Mouse (Mus musculus) macrophage (primary cell): ENCODE results near the gene Cpm. TPM values are rescaled to one million over a fixed set of nuclear protein-coding genes. Genes with fewer than 3 reads are reported as not detected.

Experiments used
- H3K27ac ChIP-seq: fragments of 350-480 bp; formaldehyde crosslinking; 2 replicates; pipeline ENCODE4 v1.9.0; 2021
- H3K36me3 ChIP-seq: fragments of 350-480 bp; formaldehyde crosslinking; 2 replicates; pipeline ENCODE4 v1.9.0; 2021; ENCODE audit errors: inconsistent target
- H3K4me3 ChIP-seq: fragments of 350-480 bp; formaldehyde crosslinking; 2 replicates; pipeline ENCODE4 v1.9.0; 2021; ENCODE audit errors: inconsistent target
- H3K79me2 ChIP-seq: fragments of 350-480 bp; formaldehyde crosslinking; 2 replicates; pipeline ENCODE4 v1.9.0; 2021; ENCODE audit errors: inconsistent target
- WGBS: methylation state at CpG from one replicate; pipeline ENCODE4 v1.1.7; 2026; ENCODE audit warnings: inconsistent platforms; ENCODE audit not compliant: missing documents; 5-methylcytosine and 5-hydroxymethylcytosine counted together
- polyA plus RNA-seq: library from polyadenylated mRNA; stranded (reverse); fragments of 250-400 nt; gene quantifications from 3 replicates; pipeline ENCODE4 v1.2.4, GENCODE M21; 2018; ENCODE audit warnings: inconsistent platforms

Gene Cpm
- polyA plus RNA-seq, 1 experiment from 2014 or later: 0.07 TPM

- no peak overlapping the region for H3K4me3 ChIP-seq
- H3K79me2 ChIP-seq: no peaks in the 10 kb centered on the region
- H3K27ac ChIP-seq: no peak overlapping the region
- WGBS: 96% methylated on average over 7 of the region's 7 CpGs
- H3K36me3 ChIP-seq: no peaks in the 10 kb centered on the region
These were observed 9.4 kb downstream of the Cpm start for GRCm38 (mm10) chr10:117638578-117639220.

- no peaks in the 10 kb centered on the region for H3K79me2 ChIP-seq
- no peak overlapping the region for H3K4me3 ChIP-seq
- 88% methylated on average over 8 of the region's 8 CpGs for whole genome bisulfite sequencing
- no peaks in the 10 kb centered on the region for H3K36me3 ChIP-seq
- no peak overlapping the region for H3K27ac ChIP-seq
These were observed 9.9 kb downstream of the Cpm start for GRCm38 (mm10) chr10:117639221-117639599.

- H3K27ac ChIP-seq: no peak overlapping the region
- WGBS: 8% methylated on average over 21 of the region's 21 CpGs
- H3K79me2 ChIP-seq: no peaks in the 10 kb centered on the region
- no peaks in the 10 kb centered on the region for H3K36me3 ChIP-seq
- H3K4me3 ChIP-seq: no peak overlapping the region
These were observed 10.7 kb downstream of the Cpm start for GRCm38 (mm10) chr10:117639899-117640594.

GRCm38 (mm10) chr10:117640595-117641078, 11.3 kb downstream of the Cpm start:
- Histone ChIP-seq H3K79me2 (no peaks in the 10 kb centered on the region), H3K4me3 (no peak overlapping the region), H3K27ac (no peak overlapping the region), H3K36me3 (no peaks in the 10 kb centered on the region)
- WGBS: 96% methylated on average over 7 of the region's 7 CpGs

- Histone ChIP-seq H3K36me3 (no peaks in the 10 kb centered on the region), H3K4me3 (no peak overlapping the region), H3K79me2 (no peaks in the 10 kb centered on the region), H3K27ac (no peak overlapping the region)
- 92% methylated on average over 18 of the region's 20 CpGs for WGBS
These were observed 12.3 kb downstream of the Cpm start for GRCm38 (mm10) chr10:117641400-117642200.

GRCm38 (mm10) chr10:117642201-117642450, 12.8 kb downstream of the Cpm start:
- H3K27ac ChIP-seq: no peak overlapping the region
- no peaks in the 10 kb centered on the region for H3K79me2 ChIP-seq
- WGBS: 91% methylated on average over 9 of the region's 9 CpGs
- no peaks in the 10 kb centered on the region for H3K36me3 ChIP-seq
- no peak overlapping the region for H3K4me3 ChIP-seq

GRCm38 (mm10) chr10:117642491-117643262, 13.4 kb downstream of the Cpm start:
- WGBS: 92% methylated on average over 14 of the region's 15 CpGs
- Histone ChIP-seq H3K4me3 (no peak overlapping the region), H3K27ac (no peak overlapping the region), H3K36me3 (no peaks in the 10 kb centered on the region), H3K79me2 (no peaks in the 10 kb centered on the region)

- H3K27ac ChIP-seq: no peak overlapping the region
- no peak overlapping the region for H3K4me3 ChIP-seq
- no peaks in the 10 kb centered on the region for H3K36me3 ChIP-seq
- 93% methylated on average over 6 of the region's 6 CpGs for WGBS
- H3K79me2 ChIP-seq: no peaks in the 10 kb centered on the region
These were observed 14.0 kb downstream of the Cpm start for GRCm38 (mm10) chr10:117643302-117643701.

- 94% methylated on average over 12 of the region's 12 CpGs for WGBS
- Histone ChIP-seq H3K4me3 (no peak overlapping the region), H3K27ac (no peak overlapping the region), H3K79me2 (no peaks in the 10 kb centered on the region), H3K36me3 (no peaks in the 10 kb centered on the region)
These were observed 14.6 kb downstream of the Cpm start for GRCm38 (mm10) chr10:117643711-117644428.

GRCm38 (mm10) chr10:117644429-117644748, 15.1 kb downstream of the Cpm start:
- WGBS: 95% methylated on average over 8 of the region's 8 CpGs
- Histone ChIP-seq H3K4me3 (no peak overlapping the region), H3K79me2 (no peaks in the 10 kb centered on the region), H3K36me3 (no peaks in the 10 kb centered on the region), H3K27ac (no peak overlapping the region)

GRCm38 (mm10) chr10:117644828-117645227, 15.5 kb downstream of the Cpm start:
- Histone ChIP-seq H3K4me3 (no peak overlapping the region), H3K36me3 (no peaks in the 10 kb centered on the region), H3K79me2 (no peaks in the 10 kb centered on the region), H3K27ac (no peak overlapping the region)
- 90% methylated on average over 11 of the region's 11 CpGs for WGBS

- no peaks in the 10 kb centered on the region for H3K36me3 ChIP-seq
- H3K27ac ChIP-seq: no peak overlapping the region
- H3K79me2 ChIP-seq: no peaks in the 10 kb centered on the region
- no peak overlapping the region for H3K4me3 ChIP-seq
- 92% methylated on average over 7 of the region's 7 CpGs for WGBS
These were observed 16.2 kb downstream of the Cpm start for GRCm38 (mm10) chr10:117645487-117645964.

GRCm38 (mm10) chr10:117646482-117647157, 17.3 kb downstream of the Cpm start:
- no peak overlapping the region for H3K27ac ChIP-seq
- H3K36me3 ChIP-seq: no peaks in the 10 kb centered on the region
- H3K4me3 ChIP-seq: no peak overlapping the region
- H3K79me2 ChIP-seq: no peaks in the 10 kb centered on the region
- 91% methylated on average over 5 of the region's 5 CpGs for WGBS

GRCm38 (mm10) chr10:117647158-117647505, 17.8 kb downstream of the Cpm start:
- Histone ChIP-seq H3K27ac (no peak overlapping the region), H3K79me2 (no peaks in the 10 kb centered on the region), H3K36me3 (no peaks in the 10 kb centered on the region), H3K4me3 (no peak overlapping the region)
- 91% methylated on average over 12 of the region's 13 CpGs for WGBS
